Mouse (Mus musculus): ENCODE measurements around the gene Snrpg.

GRCm38 (mm10) chr6:86322991-86323390 is 48.1 kb upstream of the Snrpg start:
- TF ChIP-seq CTCF (IDR thresholded peaks at IDR 0.05), result no peak
- no peak for TF ChIP-seq EP300 (IDR thresholded peaks at IDR 0.05)
